Mouse (Mus musculus) liver, adult (tissue): ENCODE data around the gene Pitx1.

Experiments used
- GATA4 ChIP-seq: IDR thresholded peaks from 2 replicates; pipeline ENCODE4 v1.6.1; 2014; ENCODE audit warnings: mild to moderate bottlenecking, low read length; ENCODE audit not compliant: insufficient replicate concordance

The Pitx1 gene

DNA sequence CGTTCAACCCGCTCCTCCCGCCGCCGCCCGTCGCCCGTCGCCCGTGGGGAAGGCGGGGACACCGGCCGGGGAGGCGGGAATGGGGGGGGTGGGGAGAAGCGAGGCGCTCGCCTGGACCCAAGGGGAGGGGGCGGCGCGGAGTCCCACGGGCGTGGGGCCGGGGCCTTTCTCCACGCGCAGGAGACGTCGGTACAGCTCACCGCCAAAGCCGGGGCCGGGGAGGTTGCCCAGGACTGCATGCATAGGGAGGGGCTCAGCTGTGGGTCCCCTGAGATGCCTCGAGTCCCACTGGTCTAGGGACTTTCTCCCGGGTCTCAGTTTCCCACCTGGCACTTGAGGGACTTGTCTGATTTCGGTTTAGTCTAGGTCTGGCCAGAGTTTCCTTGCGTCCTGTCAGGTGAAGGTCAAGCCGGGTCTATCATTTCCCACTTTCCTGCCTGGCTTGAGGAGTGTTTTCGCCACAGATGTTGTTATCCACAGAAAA is at the start of gene Pitx1:
TSS of gene Pitx1 (minus strand) at position 51 of the 484 bp plus-strand sequence.
- TF ChIP-seq GATA4: no peak

DNA sequence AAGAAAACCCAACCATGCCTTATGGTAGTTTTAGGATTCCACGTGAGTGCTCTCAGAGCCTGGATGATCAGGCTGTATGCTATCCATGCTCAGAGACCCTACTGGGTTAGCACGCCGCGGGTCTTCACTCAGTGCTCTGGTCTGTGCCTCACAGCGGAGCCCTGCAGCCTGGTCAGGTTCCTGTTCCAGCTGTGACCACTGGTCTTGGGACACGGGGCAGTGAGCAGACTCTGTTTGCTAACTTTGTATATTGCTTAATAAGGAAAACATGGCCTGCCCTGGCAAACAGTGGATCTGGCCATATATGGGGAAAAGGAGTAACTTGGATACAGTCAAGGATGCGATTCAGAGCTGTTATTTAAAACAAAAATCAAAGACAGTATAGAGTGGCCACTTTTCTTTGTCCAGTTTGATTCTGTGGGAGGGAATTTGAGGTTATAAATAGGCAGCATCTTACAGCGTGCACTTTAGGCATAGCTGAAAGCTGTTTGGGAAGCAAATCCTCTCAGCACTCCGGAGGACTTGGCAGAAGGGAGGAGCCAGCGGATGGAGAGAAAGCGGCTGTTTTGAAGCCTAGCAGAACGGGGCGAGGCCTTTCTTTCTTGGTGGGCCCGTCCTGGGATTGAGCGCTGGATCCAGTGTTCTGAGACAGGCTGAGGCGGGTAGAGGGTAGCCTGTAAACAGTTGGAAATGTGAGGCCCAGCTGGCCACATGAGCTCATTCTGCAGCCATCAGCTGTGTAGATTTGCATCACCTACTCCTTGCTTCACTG is 45.6 kb upstream of the Pitx1 start:
- no peak for TF ChIP-seq GATA4

- TF ChIP-seq GATA4: no peak
Observed at GRCm38 (mm10) chr13:55878353-55878752, 42.4 kb upstream of the Pitx1 start.

GRCm38 (mm10) chr13:55871410-55871809 is 35.4 kb upstream of the Pitx1 start:
- no peak for TF ChIP-seq GATA4

DNA sequence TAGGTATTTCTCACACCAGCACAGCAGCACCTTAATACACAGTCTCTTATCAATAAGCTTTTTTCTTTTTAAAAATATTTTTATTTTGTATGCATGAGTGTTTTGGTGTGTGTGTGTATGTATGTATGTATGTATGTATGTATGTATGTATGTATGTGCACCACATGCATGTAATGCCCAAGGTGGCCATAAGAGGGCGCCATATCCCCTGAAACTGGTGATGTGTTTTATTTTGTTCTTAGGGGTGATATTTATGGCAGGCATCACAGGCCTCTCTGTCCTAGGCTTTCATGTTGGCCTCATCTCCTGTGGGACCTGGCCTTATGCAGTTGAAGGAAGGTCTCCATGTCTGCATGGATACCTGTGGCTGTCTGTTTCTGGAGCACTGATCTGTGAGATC is 34.0 kb upstream of the Pitx1 start:
- no peak for TF ChIP-seq GATA4

DNA sequence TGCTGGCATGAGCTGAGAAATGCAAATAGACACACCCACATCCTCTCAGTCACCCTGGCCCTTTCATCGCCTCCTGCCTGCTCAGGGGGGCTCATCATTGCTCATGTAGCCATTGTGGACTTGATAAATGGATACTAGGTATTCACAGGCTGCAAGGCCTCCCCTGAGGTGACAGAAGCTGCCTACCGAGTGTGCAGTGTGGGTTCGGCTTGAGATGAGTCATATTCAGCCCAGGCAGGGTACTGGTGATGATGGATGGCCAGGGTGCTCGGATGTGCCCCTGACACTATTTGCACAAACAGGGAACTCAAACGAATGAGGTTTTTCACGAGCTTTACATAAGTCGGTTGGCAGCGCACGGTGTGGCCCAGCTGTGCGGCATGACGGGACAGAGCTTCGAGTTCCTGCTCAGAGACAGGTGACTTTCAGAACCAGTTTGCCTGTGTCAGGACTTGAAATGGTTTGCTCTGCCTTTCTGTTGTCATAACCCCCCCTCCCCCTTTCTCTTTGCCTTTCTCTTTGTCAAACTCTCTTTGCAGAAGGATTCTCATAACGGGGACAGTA is 31.6 kb upstream of the Pitx1 start:
- no peak for TF ChIP-seq GATA4

DNA sequence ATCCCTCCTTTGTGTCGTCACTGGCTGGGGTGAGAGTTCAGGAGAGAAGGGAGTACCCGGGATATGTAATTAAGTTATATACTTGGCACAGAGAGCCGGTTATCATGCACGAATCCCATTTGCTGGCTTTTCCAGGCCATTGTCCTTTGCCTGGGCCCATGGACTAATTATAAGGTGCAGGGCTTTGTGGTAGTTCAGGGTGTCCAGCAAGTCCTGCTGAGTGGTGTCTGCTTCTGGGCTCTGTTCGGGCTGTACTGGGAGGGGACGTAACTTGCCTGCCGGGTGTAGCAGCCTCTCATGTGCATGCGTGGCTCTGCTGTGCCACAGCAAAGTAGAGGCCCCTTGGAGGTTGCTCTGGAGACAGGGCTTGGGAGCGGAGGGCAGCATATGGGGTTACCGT is 24.5 kb upstream of the Pitx1 start:
- TF ChIP-seq GATA4: no peak

- TF ChIP-seq GATA4: no peak
Observed at GRCm38 (mm10) chr13:55858463-55858862, 22.5 kb upstream of the Pitx1 start.

DNA sequence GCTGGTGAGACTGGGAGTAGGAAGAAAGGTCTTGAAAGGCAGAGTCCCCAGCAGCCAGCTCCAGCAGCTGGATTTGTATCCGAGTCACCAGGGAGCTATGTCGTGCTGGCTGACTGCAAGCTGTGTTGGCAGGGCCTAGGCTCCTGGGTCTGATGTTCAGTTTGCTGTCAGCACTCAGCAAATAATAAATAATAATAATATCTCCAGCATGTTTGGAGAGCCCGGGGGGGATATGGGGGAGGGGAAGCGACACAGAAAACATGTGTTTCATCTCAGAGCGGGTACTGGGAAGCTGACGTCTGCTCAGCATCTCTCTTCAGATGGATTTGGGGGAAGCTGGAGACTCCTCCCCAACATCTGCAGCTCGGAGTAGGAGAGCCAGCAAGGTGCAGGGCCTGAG is 19.8 kb upstream of the Pitx1 start:
- TF ChIP-seq GATA4: no peak

DNA sequence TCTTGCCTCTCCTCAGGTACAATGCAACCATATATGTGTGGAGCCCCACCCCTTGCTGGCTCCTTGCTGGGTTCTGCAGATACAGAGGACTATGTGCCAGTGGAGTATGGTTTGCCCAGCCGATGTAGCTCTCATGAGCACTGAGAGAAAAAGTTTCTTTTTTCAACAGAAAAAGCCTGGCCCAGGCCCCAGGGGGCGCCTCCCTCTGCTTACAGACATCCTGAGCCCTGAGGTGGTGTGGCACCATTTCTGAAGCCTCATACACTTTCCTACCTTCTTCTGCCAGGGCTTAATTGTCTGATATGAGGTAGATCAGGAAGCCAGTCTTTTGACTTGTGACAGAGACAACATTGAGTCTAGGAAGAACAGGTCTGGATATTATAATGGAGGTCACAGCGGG is 16.2 kb upstream of the Pitx1 start:
- TF ChIP-seq GATA4: no peak

DNA sequence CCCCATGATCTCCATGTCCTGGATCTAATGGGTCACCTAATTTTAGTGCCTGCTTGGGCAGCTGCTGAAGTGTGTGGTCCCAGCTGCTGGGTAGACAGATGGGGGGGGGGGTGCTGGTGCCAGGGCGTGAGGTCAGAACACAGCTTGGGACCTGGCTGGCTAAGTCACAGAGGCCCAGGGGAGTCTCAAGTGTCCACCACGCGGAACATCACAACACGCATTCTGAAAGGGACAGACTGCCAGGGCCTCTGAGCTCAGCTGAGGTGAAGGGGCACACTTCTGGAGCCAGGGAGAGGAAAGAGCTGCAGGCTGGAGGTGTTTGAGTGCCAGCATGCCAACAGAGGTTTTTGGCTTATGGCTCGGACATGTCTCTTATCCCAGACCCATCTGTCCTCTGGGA is 14.7 kb upstream of the Pitx1 start:
- TF ChIP-seq GATA4: no peak

- no peak for TF ChIP-seq GATA4
Observed at GRCm38 (mm10) chr13:55848604-55849190, 12.7 kb upstream of the Pitx1 start.

- no peak for TF ChIP-seq GATA4
Observed at GRCm38 (mm10) chr13:55847805-55848204, 11.8 kb upstream of the Pitx1 start.

- TF ChIP-seq GATA4: no peak
Observed at GRCm38 (mm10) chr13:55843700-55844099, 7.7 kb upstream of the Pitx1 start.

DNA sequence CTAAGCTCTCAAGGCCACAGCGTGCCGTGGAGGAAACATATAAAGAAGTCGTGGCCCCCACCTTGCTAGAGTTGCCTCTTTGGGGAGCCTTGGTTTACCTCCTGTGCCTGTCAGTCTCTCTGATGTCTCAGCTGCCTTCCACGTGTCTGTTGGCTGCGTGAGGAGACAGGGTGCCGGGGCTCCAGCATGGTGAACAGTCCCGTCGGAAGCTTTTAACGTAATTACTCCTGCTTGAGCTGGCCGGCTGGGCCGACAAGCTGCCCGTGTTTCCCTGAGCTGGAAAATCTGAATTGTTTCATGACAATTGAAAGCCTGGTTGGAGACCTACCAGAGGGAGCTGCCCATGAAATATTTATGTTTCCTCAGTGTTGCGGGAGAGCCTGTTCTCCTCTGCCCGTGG is 4.2 kb upstream of the Pitx1 start:
- TF ChIP-seq GATA4: no peak
